Mouse (Mus musculus) testis, adult 2 months (tissue): Measurements from ENCODE around the gene Sspo. TPM values are rescaled to one million over a fixed set of nuclear protein-coding genes. Genes with fewer than 3 reads are reported as not detected.

Experiments used
- H3K27ac ChIP-seq: fragments of 200-500 bp; 2 replicates; pipeline ENCODE4 v1.5.1; 2012; ENCODE audit warnings: low read depth, low read length; ENCODE audit not compliant: control insufficient read depth, insufficient read depth
- H3K27me3 ChIP-seq: fragments of 200-500 bp; 2 replicates; pipeline ENCODE4 v1.6.1; 2012; ENCODE audit warnings: mild to moderate bottlenecking, low read length, moderate library complexity; ENCODE audit not compliant: control insufficient read depth, insufficient read depth
- H3K36me3 ChIP-seq: fragments of 200-500 bp; 2 replicates; pipeline ENCODE4 v1.6.1; 2012; ENCODE audit warnings: mild to moderate bottlenecking, low read length; ENCODE audit not compliant: control insufficient read depth, insufficient read depth
- H3K4me1 ChIP-seq: fragments of 200-500 bp; 2 replicates; pipeline ENCODE4 v1.6.1; 2012; ENCODE audit warnings: low read length; ENCODE audit not compliant: control insufficient read depth, insufficient read depth
- H3K4me3 ChIP-seq: fragments of 200-500 bp; 2 replicates; pipeline ENCODE4 v1.5.1; 2012; ENCODE audit warnings: low read depth, mild to moderate bottlenecking, low read length, moderate library complexity, mixed read lengths; ENCODE audit not compliant: control insufficient read depth
- CTCF ChIP-seq: fragments of 200-500 bp; IDR thresholded peaks from 2 replicates; pipeline ENCODE4 v1.5.1; 2012; ENCODE audit warnings: low read depth, mild to moderate bottlenecking, inconsistent platforms, low read length, moderate library complexity; ENCODE audit not compliant: control insufficient read depth, insufficient read depth, insufficient replicate concordance
- POLR2A ChIP-seq: fragments of 200-500 bp; IDR thresholded peaks from 2 replicates; pipeline ENCODE4 v1.6.1; 2012; ENCODE audit warnings: low read depth, mild to moderate bottlenecking, inconsistent platforms, low read length, moderate library complexity; ENCODE audit not compliant: control insufficient read depth
- polyA plus RNA-seq: library from polyadenylated mRNA; depleted of rRNA; stranded (reverse); fragments of >200 nt; gene quantifications from 2 replicates; pipeline ENCODE4 v1.2.3, GENCODE M21; 2012; rRNA removed

Sspo gene
- polyA plus RNA-seq, 1 experiment = 2.1 TPM

DNA sequence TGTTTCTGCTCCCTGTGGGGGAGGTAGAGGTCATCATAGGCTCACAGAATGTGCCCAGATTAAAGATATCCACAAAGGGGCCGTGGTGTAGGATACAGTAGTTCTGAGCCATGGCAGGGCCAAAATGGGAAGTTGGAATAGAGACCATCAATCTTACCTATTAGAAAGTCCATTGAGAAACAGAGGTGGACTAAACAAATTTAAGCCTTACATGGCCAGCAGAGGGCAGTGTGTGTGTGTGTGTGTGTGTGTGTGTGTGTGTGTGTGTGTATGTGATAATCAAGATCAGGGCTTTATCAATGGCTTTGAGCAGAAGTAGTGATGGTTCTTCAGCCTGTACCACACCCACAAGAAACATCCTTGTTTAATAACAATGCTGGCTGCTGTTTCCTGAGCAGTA is 98.2 kb downstream of the Sspo start:
- TF ChIP-seq POLR2A (no peak), CTCF (no peak)
- Histone ChIP-seq H3K4me3 (no peak overlapping the region), H3K4me1 (peaks cover 3% of the 10 kb centered on the region; the same call in 1 of the 2 replicates), H3K36me3 (no peaks in the 10 kb centered on the region), H3K27me3 (no peaks in the 10 kb centered on the region), H3K27ac (no peak overlapping the region)

DNA sequence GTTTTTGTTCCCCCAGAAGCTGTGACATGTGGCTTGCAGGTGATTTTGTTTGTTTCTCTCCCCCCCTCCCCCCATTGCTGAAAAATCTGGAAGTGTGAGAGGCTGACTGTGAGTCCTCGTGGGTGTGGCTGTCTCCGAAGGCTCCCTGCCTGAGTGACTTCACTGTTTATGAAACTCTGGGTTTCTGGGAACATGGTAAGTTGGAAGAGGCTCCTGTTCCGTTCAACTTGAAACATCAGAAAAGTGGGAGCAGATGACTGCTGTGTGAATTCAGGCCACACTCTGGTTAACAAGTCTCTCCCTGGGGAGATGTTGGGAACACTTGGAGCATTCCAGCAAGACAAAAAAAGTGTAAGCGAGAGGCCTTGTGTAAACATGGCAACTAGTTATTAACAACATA is 98.8 kb downstream of the Sspo start:
- TF ChIP-seq POLR2A (no peak), CTCF (no peak)
- Histone ChIP-seq H3K27me3 (no peaks in the 10 kb centered on the region), H3K4me1 (peaks cover 3% of the 10 kb centered on the region; the same call in 1 of the 2 replicates), H3K4me3 (no peak overlapping the region), H3K27ac (no peak overlapping the region), H3K36me3 (no peaks in the 10 kb centered on the region)

GRCm38 (mm10) chr6:48548314-48548713 is 100.3 kb downstream of the Sspo start:
- H3K27me3 ChIP-seq = no peaks in the 10 kb centered on the region
- H3K4me1 ChIP-seq = peaks cover 3% of the 10 kb centered on the region; the same call in 1 of the 2 replicates
- no peak overlapping the region for H3K27ac ChIP-seq
- no peak for TF ChIP-seq POLR2A
- no peak for TF ChIP-seq CTCF
- H3K36me3 ChIP-seq = no peaks in the 10 kb centered on the region
- H3K4me3 ChIP-seq = no peak overlapping the region

Other genes with a start within 250 kb of the Sspo start
- gene Krba1, start 52.6 kb upstream of the Sspo start, polyA plus RNA-seq = 54.8 and 60.1 TPM in 2 replicates
- gene Zfp467, start 2.4 kb upstream of the Sspo start, polyA plus RNA-seq = 1.4 and 1.8 TPM in 2 replicates
- 18.7 and 20.4 TPM in 2 replicates for gene Atp6v0e2, start 89.4 kb downstream of the Sspo start, polyA plus RNA-seq
- gene Lrrc61, start 106.6 kb downstream of the Sspo start, polyA plus RNA-seq = 54.3 and 54.4 TPM in 2 replicates
- gene Rarres2, start 124.6 kb downstream of the Sspo start, polyA plus RNA-seq = 10.5 and 11.0 TPM in 2 replicates
- not detected in 2 replicates for gene Gm45021, start 141.4 kb downstream of the Sspo start, polyA plus RNA-seq
- 16.8 and 17.8 TPM in 2 replicates for gene Repin1, start 145.7 kb downstream of the Sspo start, polyA plus RNA-seq
- gene Gm44965, start 145.7 kb downstream of the Sspo start, polyA plus RNA-seq = not detected in 2 replicates
- gene Zfp775, start 153.8 kb downstream of the Sspo start, polyA plus RNA-seq = 1.8 and 1.9 TPM in 2 replicates
- gene AI854703, start 178.5 kb downstream of the Sspo start, polyA plus RNA-seq = 0.31 TPM in 2 replicates
- gene Gimap8, start 199.0 kb downstream of the Sspo start, polyA plus RNA-seq = 0.13 and 0.21 TPM in 2 replicates
- gene Gimap9, start 227.9 kb downstream of the Sspo start, polyA plus RNA-seq = 0.19 TPM in 1 of 2 replicates, not detected in the other
- gene Gimap4, start 236.3 kb downstream of the Sspo start, polyA plus RNA-seq = 0.38 and 0.53 TPM in 2 replicates